Mouse (Mus musculus) heart, postnatal 0 days (tissue): ENCODE results near the gene Ralb. TPM values are rescaled to one million over a fixed set of nuclear protein-coding genes. Genes with fewer than 3 reads are reported as not detected.

Experiments
- ATAC-seq: fragments of 200-750 bp; cut with Nextera tagmentation; 2 replicates; pipeline ENCODE4 v1.8.0; 2017; ENCODE audit warnings: low read depth, moderate number of reproducible peaks, moderate library complexity; ENCODE audit not compliant: insufficient read depth
- DNase-seq: peaks from one replicate; pipeline ENCODE4 v3.0.0-alpha.2; 2016; ENCODE audit warnings: low spot score
- H3K27ac ChIP-seq: fragments of 300-500 bp; sonication (generic); 2 replicates; pipeline ENCODE4 v1.5.1; 2014; ENCODE audit warnings: low read depth, mild to moderate bottlenecking
- H3K27me3 ChIP-seq: fragments of 300-500 bp; sonication (generic); 2 replicates; pipeline ENCODE4 v1.6.1; 2014; ENCODE audit warnings: low read length, mixed read lengths; ENCODE audit not compliant: control insufficient read depth, insufficient read depth
- H3K36me3 ChIP-seq: fragments of 300-500 bp; sonication (generic); replicated peaks from 2 replicates; pipeline ENCODE4 v1.6.1; 2014; ENCODE audit warnings: low read length, mixed read lengths; ENCODE audit not compliant: control insufficient read depth, insufficient read depth
- H3K4me1 ChIP-seq: fragments of 300-500 bp; sonication (generic); 2 replicates; pipeline ENCODE4 v1.6.1; 2014; ENCODE audit warnings: antibody characterized with exemption; ENCODE audit not compliant: control insufficient read depth, insufficient read depth
- H3K4me2 ChIP-seq: fragments of 300-500 bp; sonication (generic); 2 replicates; pipeline ENCODE4 v1.6.1; 2014; ENCODE audit warnings: low read depth, mild to moderate bottlenecking, low read length, moderate library complexity
- H3K4me3 ChIP-seq: fragments of 300-500 bp; sonication (generic); 2 replicates; pipeline ENCODE4 v1.5.1; 2014; ENCODE audit warnings: low read depth, low read length
- H3K9ac ChIP-seq: fragments of 300-500 bp; sonication (generic); replicated peaks from 2 replicates; pipeline ENCODE4 v1.6.1; 2014; ENCODE audit warnings: low read depth, low read length, mixed read lengths
- H3K9me3 ChIP-seq: fragments of 300-500 bp; sonication (generic); replicated peaks from 2 replicates; pipeline ENCODE4 v1.6.1; 2016; ENCODE audit warnings: low read length; ENCODE audit not compliant: control insufficient read depth
- CTCF ChIP-seq: IDR thresholded peaks from 2 replicates; pipeline ENCODE4 v1.5.1; 2016; ENCODE audit warnings: antibody characterized with exemption, control low read depth, low read depth
- EP300 ChIP-seq: IDR thresholded peaks from 2 replicates; pipeline ENCODE4 v1.6.1; 2016; ENCODE audit warnings: antibody characterized with exemption, low read depth
- WGBS: fragments of 180-500 bp; shearing (Covaris S2); extraction: QIAGEN DNeasy Blood & Tissue Kit; methylation state at CpG from one replicate; pipeline ENCODE4 v1.1.7; 2014; 5-methylcytosine and 5-hydroxymethylcytosine counted together
- polyA plus RNA-seq: library from polyadenylated mRNA; unstranded; fragments of >200 nt; fragmentation: Nextera tagmentation; extraction: Ambion mirVana; gene quantifications from 2 replicates; pipeline ENCODE4 v1.2.1, GENCODE M21; 2015
- total RNA-seq: library from RNA; depleted of rRNA; stranded (reverse); fragments of >200 nt; gene quantifications from 2 replicates; pipeline ENCODE4 v1.2.3, GENCODE M21; 2014; ENCODE audit warnings: low replicate concordance

The Ralb gene
- total and polyA plus RNA-seq, 2 experiments from 2014 or later = 86.0 to 86.2 TPM

GRCm38 (mm10) chr1:119450651-119451345 is 53.8 kb downstream of the Ralb start:
- ATAC-seq (no peak), DNase-seq (no peak)
- Histone ChIP-seq H3K4me1 (peaks cover 4% of the 10 kb centered on the region; the same call in 1 of the 2 replicates), H3K27ac (no peak overlapping the region), H3K9me3 (no peaks in the 10 kb centered on the region), H3K9ac (no peak overlapping the region), H3K36me3 (no peaks in the 10 kb centered on the region), H3K27me3 (no peaks in the 10 kb centered on the region), H3K4me3 (no peak overlapping the region), H3K4me2 (no peak overlapping the region)
- TF ChIP-seq EP300 = no peak
- TF ChIP-seq CTCF = no peak
- 74% methylated on average over 10 of the region's 10 CpGs for WGBS

GRCm38 (mm10) chr1:119446753-119447283 is 57.8 kb downstream of the Ralb start:
- Histone ChIP-seq H3K4me2 (no peak overlapping the region), H3K9me3 (no peaks in the 10 kb centered on the region), H3K27me3 (no peaks in the 10 kb centered on the region), H3K27ac (no peak overlapping the region), H3K36me3 (no peaks in the 10 kb centered on the region), H3K9ac (no peak overlapping the region), H3K4me1 (peaks cover 4% of the 10 kb centered on the region; the same call in 1 of the 2 replicates), H3K4me3 (no peak overlapping the region)
- ATAC-seq (no peak), DNase-seq (peak; percentile 31)
- 45% methylated on average over 10 of the region's 10 CpGs for WGBS
- TF ChIP-seq EP300 = no peak
- TF ChIP-seq CTCF = no peak

GRCm38 (mm10) chr1:119443591-119444350 is 60.8 kb downstream of the Ralb start:
- DNase-seq = no peak
- no peak overlapping the region for H3K9ac ChIP-seq
- no peak overlapping the region for H3K4me3 ChIP-seq
- H3K36me3 ChIP-seq = no peaks in the 10 kb centered on the region
- H3K9me3 ChIP-seq = no peaks in the 10 kb centered on the region
- TF ChIP-seq CTCF (peak; percentile 31), EP300 (no peak)
- peaks cover 4% of the 10 kb centered on the region; the same call in 1 of the 2 replicates for H3K4me1 ChIP-seq
- H3K27me3 ChIP-seq = no peaks in the 10 kb centered on the region
- no peak overlapping the region for H3K27ac ChIP-seq
- WGBS = 80% methylated on average over 21 of the region's 21 CpGs
- no peak overlapping the region for H3K4me2 ChIP-seq
- ATAC-seq = no peak

DNA sequence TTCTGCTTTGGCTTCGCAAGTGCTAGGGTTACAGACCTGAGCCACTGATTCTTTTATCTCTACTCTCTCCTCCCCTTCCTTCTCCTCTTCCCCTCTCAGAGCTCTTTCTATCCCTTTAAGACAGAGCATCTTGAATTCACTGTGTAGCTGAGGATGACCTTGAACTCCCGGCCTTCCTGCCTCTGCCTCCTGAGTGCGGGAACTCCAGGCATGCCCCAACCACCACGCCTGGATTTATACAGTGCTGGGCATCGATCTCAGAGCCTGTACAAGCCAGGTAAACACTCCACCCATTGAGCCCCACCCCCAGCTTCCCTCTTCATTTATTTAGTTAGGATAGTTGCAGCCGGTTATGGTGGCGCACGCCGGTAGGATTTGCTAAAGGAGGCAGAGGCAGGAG is 61.7 kb downstream of the Ralb start:
- Histone ChIP-seq H3K9me3 (no peaks in the 10 kb centered on the region), H3K4me1 (peaks cover 4% of the 10 kb centered on the region; the same call in 1 of the 2 replicates), H3K27me3 (no peaks in the 10 kb centered on the region), H3K9ac (no peak overlapping the region), H3K36me3 (no peaks in the 10 kb centered on the region), H3K4me2 (no peak overlapping the region), H3K4me3 (no peak overlapping the region), H3K27ac (no peak overlapping the region)
- ATAC-seq = no peak
- DNase-seq = no peak
- WGBS = 85% methylated on average over 9 of the region's 9 CpGs
- TF ChIP-seq EP300 = no peak

DNA sequence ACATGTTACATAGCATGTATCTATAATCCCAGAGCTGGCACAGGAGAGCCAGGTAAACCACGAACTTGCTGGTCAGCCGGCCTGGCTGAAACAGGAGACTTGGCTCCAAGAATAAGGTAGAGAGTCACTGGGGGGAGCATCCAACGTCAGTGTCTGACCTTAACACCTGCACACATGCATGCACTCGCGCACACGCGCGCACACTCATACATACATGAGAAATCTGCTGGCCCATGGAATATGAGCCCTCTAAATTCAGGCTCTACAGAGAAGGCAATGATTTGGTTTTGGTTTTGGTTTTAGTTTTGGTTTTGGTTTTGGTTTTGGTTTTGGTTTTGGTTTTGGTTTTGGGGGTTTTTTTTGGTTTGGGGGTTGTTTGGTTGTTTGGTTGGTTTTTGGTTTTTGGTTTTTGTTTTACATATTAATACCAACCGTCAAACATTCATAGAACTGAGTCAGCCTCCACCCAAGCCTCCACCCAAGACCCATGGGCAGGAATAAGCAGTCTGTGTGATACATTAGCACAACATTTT is 66.4 kb downstream of the Ralb start:
- WGBS = 90% methylated on average over 9 of the region's 9 CpGs
- no peaks in the 10 kb centered on the region for H3K27me3 ChIP-seq
- H3K36me3 ChIP-seq = no peaks in the 10 kb centered on the region
- no peak overlapping the region for H3K27ac ChIP-seq
- DNase-seq (no peak), ATAC-seq (no peak)
- no peak overlapping the region for H3K9ac ChIP-seq
- no peaks in the 10 kb centered on the region for H3K4me1 ChIP-seq
- TF ChIP-seq CTCF (no peak), EP300 (no peak)
- H3K4me2 ChIP-seq = no peak overlapping the region
- H3K9me3 ChIP-seq = no peaks in the 10 kb centered on the region
- H3K4me3 ChIP-seq = no peak overlapping the region
